Mouse (Mus musculus) embryonic facial prominence, embryonic 15.5 days (tissue): ENCODE results near the gene Atp8b3. TPM values are rescaled to one million over a fixed set of nuclear protein-coding genes. Genes with fewer than 3 reads are reported as not detected.

Experiments used
- ATAC-seq: fragments of 200-750 bp; cut with Nextera tagmentation; 2 replicates; pipeline ENCODE4 v1.8.0; 2017; ENCODE audit warnings: low read depth, moderate TSS enrichment; ENCODE audit not compliant: insufficient number of reproducible peaks, low FRiP score, low TSS enrichment
- H3K27ac ChIP-seq: fragments of 300-500 bp; sonication (generic); replicated peaks from 2 replicates; pipeline ENCODE4 v1.5.1; 2015; ENCODE audit warnings: mild to moderate bottlenecking, inconsistent platforms
- H3K27me3 ChIP-seq: fragments of 300-500 bp; sonication (generic); 2 replicates; pipeline ENCODE4 v1.6.1; 2015; ENCODE audit warnings: inconsistent platforms
- H3K36me3 ChIP-seq: fragments of 300-500 bp; sonication (generic); 2 replicates; pipeline ENCODE4 v1.6.1; 2015; ENCODE audit warnings: mild to moderate bottlenecking, inconsistent platforms
- H3K4me1 ChIP-seq: fragments of 300-500 bp; sonication (generic); 2 replicates; pipeline ENCODE4 v1.6.1; 2015; ENCODE audit warnings: inconsistent platforms
- H3K4me2 ChIP-seq: fragments of 300-500 bp; sonication (generic); replicated peaks from 2 replicates; pipeline ENCODE4 v1.6.1; 2015; ENCODE audit warnings: mild to moderate bottlenecking, inconsistent platforms
- H3K4me3 ChIP-seq: fragments of 300-500 bp; sonication (generic); replicated peaks from 2 replicates; pipeline ENCODE4 v1.5.1; 2015; ENCODE audit warnings: mild to moderate bottlenecking, inconsistent platforms
- H3K9ac ChIP-seq: fragments of 300-500 bp; sonication (generic); 2 replicates; pipeline ENCODE4 v1.6.1; 2015; ENCODE audit warnings: inconsistent platforms
- H3K9me3 ChIP-seq: fragments of 300-500 bp; sonication (generic); replicated peaks from 2 replicates; pipeline ENCODE4 v1.6.1; 2016; ENCODE audit warnings: inconsistent platforms
- WGBS: fragments of 180-500 bp; shearing (Covaris S2); methylation state at CpG from one replicate; pipeline ENCODE4 v1.1.7; 2015; 5-methylcytosine and 5-hydroxymethylcytosine counted together
- polyA plus RNA-seq: library from polyadenylated mRNA; unstranded; fragments of >200 nt; fragmentation: Nextera tagmentation; extraction: Ambion mirVana; gene quantifications from 2 replicates; pipeline ENCODE4 v1.2.1, GENCODE M21; 2015

The Atp8b3 gene
- polyA plus RNA-seq, 1 experiment from 2014 or later, result 0.28 TPM

DNA sequence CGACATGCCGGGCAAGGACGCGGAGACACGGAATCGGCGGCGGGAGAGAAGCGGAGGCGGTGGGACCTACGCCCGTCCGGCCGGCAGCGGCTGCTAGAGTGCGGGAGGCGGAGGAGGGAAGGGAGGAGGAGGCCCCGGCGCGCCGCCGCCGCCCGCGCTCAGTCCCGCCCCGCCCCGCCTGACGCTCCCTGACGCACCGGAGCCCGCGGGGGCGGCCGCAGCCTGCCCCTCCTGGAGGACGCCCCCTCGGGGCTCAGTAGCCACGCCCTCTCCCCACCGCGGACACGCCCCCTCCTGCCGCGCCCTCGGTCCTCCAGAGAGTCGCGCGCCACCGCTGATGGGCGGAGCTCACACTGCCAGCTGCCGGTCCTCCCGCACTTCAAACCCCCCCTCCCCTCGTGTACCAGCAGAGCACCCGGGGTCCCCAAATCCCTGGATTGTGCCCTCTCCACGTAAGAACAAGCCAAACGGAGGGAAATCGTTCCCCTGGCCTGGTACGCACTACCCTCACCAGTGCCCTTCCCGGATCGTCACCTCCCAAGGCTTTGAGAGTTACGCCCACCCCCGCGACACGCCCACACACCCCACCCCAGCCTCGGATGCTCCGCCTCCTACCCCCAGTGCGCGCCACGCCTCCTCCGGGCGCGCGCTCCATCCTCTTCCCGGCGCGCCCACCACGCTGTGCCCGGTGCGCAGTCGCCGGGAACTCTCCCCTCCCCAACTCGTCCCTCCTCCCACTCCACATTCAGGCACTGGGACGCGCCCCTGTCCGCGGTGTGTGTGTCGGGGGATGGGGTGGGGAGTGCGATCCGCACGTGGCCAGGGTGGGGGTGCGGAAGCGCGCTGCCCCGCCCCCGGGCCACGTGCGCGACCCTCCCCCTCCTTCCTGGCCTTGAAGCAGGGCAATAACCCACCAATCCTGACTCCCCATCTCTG is 38.5 kb upstream of the Atp8b3 start, which contains the start of gene Klf16:
Gene Klf16, minus strand, starts transcription at position 127 of the 936 bp plus-strand sequence.
- no peaks in the 10 kb centered on the region for H3K9me3 ChIP-seq
- no peaks in the 10 kb centered on the region for H3K27me3 ChIP-seq
- peak within 1 kb of the TSS; percentile 94 for H3K4me2 ChIP-seq
- under 1% methylated on average over 83 of the region's 97 CpGs for WGBS
- peak within 1 kb of the TSS; percentile 85 for H3K4me3 ChIP-seq
- peak within 1 kb of the TSS; percentile 65 for H3K9ac ChIP-seq
- ATAC-seq, result peak; percentile 84
- H3K36me3 ChIP-seq, result peaks cover 4% of the 10 kb centered on the region; the same call in 1 of the 2 replicates
- peak within 1 kb of the TSS; percentile 96 for H3K27ac ChIP-seq
- H3K4me1 ChIP-seq, result peaks cover 50% of the 10 kb centered on the region

DNA sequence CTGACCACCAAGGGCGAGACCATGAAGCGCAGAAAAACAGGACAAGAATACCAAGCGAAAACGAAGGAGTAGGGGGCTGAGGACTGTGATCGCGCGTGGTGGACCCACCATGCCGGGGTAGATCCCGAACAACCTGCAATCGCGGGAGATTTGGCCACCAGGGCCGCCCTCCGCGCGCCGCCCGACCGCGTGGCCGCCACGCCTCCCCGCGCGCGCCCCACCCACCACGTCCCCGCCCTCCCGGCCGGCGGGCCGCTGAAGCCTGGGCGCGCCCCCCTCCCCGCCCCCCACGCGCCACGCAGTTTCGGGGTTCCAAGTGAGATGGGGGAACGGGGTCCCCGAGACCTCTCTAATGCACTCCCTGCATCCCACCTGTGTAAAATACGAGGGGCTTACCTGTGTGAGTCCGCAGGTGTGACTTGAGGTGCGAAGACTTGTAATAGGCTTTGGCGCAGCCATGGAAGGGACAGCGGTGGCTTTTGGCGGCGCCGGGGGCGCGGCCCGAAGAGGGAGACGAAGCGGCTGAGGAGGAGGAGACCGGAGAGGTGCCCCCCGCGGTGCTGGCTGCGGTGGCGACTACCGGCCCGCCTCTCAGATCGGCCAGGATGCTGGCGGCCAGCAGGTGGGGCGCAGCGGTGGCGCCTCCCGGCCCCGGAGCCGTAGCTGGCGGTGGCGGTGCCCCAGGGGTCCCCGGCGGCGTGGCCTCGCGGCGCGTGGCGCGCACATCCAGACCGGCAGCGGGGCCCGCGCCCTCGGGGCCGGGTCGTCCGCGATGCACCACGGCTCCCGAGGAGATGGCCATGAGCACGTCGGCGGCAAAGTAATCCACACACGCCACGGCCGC is 37.6 kb upstream of the Atp8b3 start:
- peaks cover 59% of the 10 kb centered on the region for H3K4me1 ChIP-seq
- ATAC-seq, result no peak; the same call in 1 of the 2 replicates
- WGBS, result under 1% methylated on average over 87 of the region's 96 CpGs
- H3K27ac ChIP-seq, result peak overlapping the region; percentile 96
- H3K36me3 ChIP-seq, result peaks cover 3% of the 10 kb centered on the region; the same call in 1 of the 2 replicates
- H3K4me3 ChIP-seq, result peak overlapping the region; percentile 85
- H3K9me3 ChIP-seq, result no peaks in the 10 kb centered on the region
- H3K27me3 ChIP-seq, result no peaks in the 10 kb centered on the region
- H3K9ac ChIP-seq, result peak overlapping the region; percentile 65
- H3K4me2 ChIP-seq, result peak overlapping the region; percentile 94

DNA sequence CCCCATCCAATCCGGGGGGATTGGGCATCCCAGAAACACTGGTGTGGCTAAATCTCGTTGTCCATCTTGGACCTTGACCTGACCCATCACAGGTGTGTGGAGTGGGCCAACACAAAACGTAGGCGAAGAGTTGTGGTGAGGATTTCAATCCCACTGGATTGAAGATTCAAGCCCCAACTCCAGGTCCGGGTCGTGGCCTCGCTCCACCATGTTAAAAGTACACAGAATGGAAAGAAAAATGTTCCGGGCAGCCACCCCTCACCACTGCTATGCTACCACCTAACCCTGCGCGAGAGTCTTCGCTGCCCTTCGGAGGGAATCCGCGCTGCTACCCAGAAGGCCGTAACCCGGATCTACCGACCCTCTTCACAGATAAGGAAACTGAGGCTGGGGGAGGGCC is 37.0 kb upstream of the Atp8b3 start:
- Histone ChIP-seq H3K4me2 (peak overlapping the region; percentile 94), H3K27ac (no peak overlapping the region), H3K27me3 (no peaks in the 10 kb centered on the region), H3K9ac (peak overlapping the region; percentile 65), H3K9me3 (no peaks in the 10 kb centered on the region), H3K4me1 (peaks cover 66% of the 10 kb centered on the region), H3K36me3 (no peaks in the 10 kb centered on the region), H3K4me3 (peak overlapping the region; percentile 85)
- ATAC-seq, result no peak
- 11% methylated on average over 17 of the region's 17 CpGs for WGBS

DNA sequence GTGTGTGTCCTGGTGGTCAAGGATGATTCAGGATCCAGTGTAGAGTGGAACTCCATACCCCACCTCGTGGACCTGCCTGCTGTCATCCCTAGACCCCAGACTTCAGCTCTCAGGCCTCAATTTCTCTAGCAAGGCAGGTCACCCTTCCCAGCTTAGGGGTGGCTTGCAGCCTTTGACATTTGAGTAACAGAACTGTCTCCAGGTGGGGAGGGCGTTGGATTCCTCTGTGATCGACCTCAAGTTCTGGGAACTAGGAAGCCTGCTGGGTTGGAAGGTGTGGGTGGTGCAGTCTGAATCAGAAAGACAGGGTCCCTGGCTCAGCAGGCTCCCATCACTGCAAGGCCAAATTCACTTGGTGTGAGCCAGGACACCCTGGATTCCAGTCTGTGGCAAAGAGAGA is 36.0 kb upstream of the Atp8b3 start:
- ATAC-seq, result no peak
- peak overlapping the region; percentile 85; the same call in 1 of the 2 replicates for H3K4me3 ChIP-seq
- H3K27me3 ChIP-seq, result no peaks in the 10 kb centered on the region
- H3K9ac ChIP-seq, result no peak overlapping the region
- no peaks in the 10 kb centered on the region for H3K9me3 ChIP-seq
- H3K27ac ChIP-seq, result no peak overlapping the region
- H3K4me1 ChIP-seq, result peaks cover 76% of the 10 kb centered on the region
- 67% methylated on average over 3 of the region's 3 CpGs for WGBS
- H3K4me2 ChIP-seq, result peak overlapping the region; percentile 94; the same call in 1 of the 2 replicates
- H3K36me3 ChIP-seq, result no peaks in the 10 kb centered on the region

DNA sequence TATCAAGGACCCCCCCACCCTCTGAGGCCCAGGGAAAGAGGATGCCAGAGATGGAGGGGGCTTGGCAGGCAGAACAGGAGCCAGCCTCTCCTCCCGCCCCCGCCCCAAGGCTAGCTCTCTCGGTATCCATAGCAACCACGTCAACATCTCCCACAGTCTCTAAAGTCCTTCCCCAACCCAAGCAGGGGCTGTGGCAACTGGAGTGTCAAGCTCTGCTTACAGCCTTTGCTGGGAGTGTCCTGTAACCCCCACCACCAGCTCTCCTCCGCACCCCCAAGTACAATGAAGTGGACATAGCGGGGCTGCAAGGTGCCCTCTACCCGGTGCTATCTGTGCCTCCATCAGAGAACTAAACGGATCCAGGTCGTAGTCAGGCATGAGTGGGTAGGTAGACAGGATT is 35.0 kb upstream of the Atp8b3 start:
- 60% methylated on average over 9 of the region's 9 CpGs for WGBS
- Histone ChIP-seq H3K4me2 (no peak overlapping the region), H3K9ac (no peak overlapping the region), H3K27me3 (no peaks in the 10 kb centered on the region), H3K9me3 (no peaks in the 10 kb centered on the region), H3K4me1 (peaks cover 74% of the 10 kb centered on the region), H3K36me3 (no peaks in the 10 kb centered on the region), H3K4me3 (no peak overlapping the region), H3K27ac (no peak overlapping the region)
- ATAC-seq, result no peak

DNA sequence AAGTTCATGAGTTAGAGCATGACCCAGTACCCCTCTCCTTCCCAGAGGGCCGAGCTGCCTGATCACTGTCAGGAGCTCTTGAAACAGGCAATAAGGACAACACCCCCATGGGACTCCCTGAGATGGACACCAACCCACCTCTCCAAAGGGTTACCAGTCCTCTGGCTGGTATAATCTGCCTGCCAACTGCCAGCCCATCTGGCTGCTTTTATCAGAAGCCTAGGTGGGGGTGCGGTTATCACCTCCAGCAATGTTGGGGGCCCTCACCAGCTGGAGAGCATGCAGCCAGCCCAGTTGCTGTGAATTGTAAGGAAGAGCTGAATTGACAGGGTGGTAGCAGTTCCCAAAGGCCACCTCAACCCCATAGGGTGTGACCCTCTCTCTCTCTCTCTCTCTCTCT is 33.6 kb upstream of the Atp8b3 start:
- 64% methylated on average over 2 of the region's 2 CpGs for WGBS
- Histone ChIP-seq H3K27ac (no peak overlapping the region), H3K4me2 (no peak overlapping the region), H3K9me3 (no peaks in the 10 kb centered on the region), H3K27me3 (no peaks in the 10 kb centered on the region), H3K4me1 (peaks cover 63% of the 10 kb centered on the region), H3K9ac (no peak overlapping the region), H3K36me3 (peaks cover 8% of the 10 kb centered on the region; the same call in 1 of the 2 replicates), H3K4me3 (no peak overlapping the region)
- ATAC-seq, result no peak

DNA sequence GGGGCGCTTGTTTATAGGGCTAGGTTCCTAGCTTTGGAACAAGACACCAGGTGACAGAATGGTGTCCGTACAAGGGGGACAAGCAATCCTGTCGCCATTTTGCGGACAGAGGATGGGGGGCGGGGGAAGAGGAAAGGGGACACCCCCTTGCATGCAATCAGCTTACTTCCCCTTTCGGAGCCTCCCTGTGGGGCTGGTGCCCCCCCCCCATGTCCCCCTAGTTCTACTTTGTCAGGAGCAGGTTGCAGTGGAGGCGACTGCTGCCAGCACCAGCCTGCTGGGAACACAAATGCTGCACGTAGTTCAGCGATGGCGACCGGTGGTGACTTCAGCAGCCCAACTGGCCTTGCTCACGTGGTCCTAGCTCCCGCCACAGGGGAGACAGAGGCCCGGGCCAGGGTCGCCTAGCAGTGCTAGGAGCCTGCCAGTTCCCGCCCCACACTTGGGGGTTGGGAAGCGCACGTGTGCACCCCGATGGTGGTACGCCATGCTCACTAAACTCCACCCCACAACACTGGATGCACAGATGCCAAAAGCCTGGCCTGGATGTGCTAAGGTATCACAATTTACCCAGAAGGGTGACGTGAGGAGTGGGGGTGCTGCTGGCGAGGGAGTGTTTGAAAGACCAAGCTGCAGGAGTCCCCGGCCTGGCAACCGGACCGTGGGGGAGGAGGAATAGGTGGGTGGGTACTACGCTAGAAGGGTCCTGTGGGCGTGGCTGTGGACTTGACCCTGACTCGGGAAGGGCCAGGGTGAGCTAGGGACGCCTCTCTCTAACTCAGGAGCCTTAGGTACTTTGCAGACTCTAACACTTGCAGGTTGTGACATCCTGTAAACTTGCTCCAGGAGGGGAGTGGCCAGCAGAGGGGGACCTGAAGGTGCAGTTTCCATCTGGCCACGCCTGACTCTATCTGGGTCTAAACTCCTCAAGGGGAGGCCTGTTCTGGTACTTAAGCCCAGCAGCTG is 32.2 kb upstream of the Atp8b3 start:
- H3K9ac ChIP-seq, result no peak overlapping the region
- peak overlapping the region; percentile 19 for H3K4me3 ChIP-seq
- H3K27ac ChIP-seq, result peak overlapping the region; percentile 4; the same call in 1 of the 2 replicates
- peaks cover 71% of the 10 kb centered on the region for H3K4me1 ChIP-seq
- H3K36me3 ChIP-seq, result peaks cover 8% of the 10 kb centered on the region; the same call in 1 of the 2 replicates
- no peaks in the 10 kb centered on the region for H3K27me3 ChIP-seq
- no peaks in the 10 kb centered on the region for H3K9me3 ChIP-seq
- ATAC-seq, result no peak
- peak overlapping the region; percentile 37 for H3K4me2 ChIP-seq
- 23% methylated on average over 30 of the region's 30 CpGs for WGBS

DNA sequence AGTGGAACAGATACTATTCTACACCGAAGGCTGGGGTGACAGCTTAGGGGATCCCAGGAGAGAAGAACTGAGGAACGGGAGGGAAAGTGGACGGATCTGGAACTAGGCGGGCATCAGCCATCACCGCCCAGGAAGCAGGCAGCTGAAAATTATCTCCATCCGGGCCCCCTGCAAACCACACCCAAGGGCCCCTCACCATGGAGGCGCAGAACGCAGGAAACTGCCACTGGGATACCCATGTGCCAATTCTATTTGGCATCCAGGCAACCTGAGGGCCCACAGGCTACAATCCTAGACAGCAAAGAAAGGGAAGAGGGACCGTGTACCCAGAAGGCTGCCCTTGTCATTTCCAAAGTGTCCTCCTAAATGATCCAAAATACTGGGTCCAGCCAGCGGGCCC is 31.5 kb upstream of the Atp8b3 start:
- H3K4me2 ChIP-seq, result no peak overlapping the region
- H3K27ac ChIP-seq, result no peak overlapping the region; the same call in 1 of the 2 replicates
- peaks cover 12% of the 10 kb centered on the region; the same call in 1 of the 2 replicates for H3K36me3 ChIP-seq
- no peak overlapping the region for H3K9ac ChIP-seq
- ATAC-seq, result no peak
- peaks cover 66% of the 10 kb centered on the region for H3K4me1 ChIP-seq
- H3K4me3 ChIP-seq, result no peak overlapping the region
- H3K9me3 ChIP-seq, result no peaks in the 10 kb centered on the region
- 87% methylated on average over 10 of the region's 10 CpGs for WGBS
- H3K27me3 ChIP-seq, result no peaks in the 10 kb centered on the region

DNA sequence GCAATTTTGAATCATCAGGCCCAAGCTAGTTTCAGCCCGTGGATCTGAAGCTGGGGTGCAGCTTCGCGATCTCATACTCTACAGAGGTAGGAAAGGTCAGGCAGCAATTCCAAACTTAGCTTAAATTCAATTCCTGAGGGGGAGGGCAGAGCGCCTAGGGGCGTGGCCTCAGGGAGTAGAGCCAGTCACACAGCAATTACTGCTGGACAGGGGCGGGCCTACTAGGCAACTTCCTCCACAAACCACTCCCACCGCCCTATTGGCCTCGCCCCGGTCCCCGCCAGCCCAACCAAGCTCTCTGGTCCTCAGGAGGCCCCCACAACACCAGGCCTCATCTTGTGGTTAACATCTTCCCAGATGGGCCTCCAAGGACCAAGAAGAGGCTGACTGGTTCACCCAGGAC is 30.7 kb upstream of the Atp8b3 start:
- Histone ChIP-seq H3K9ac (no peak overlapping the region), H3K9me3 (no peaks in the 10 kb centered on the region), H3K27me3 (no peaks in the 10 kb centered on the region), H3K4me2 (no peak overlapping the region), H3K4me3 (no peak overlapping the region), H3K36me3 (peaks cover 12% of the 10 kb centered on the region; the same call in 1 of the 2 replicates), H3K27ac (no peak overlapping the region), H3K4me1 (peaks cover 58% of the 10 kb centered on the region)
- ATAC-seq, result no peak
- 31% methylated on average over 10 of the region's 10 CpGs for WGBS

DNA sequence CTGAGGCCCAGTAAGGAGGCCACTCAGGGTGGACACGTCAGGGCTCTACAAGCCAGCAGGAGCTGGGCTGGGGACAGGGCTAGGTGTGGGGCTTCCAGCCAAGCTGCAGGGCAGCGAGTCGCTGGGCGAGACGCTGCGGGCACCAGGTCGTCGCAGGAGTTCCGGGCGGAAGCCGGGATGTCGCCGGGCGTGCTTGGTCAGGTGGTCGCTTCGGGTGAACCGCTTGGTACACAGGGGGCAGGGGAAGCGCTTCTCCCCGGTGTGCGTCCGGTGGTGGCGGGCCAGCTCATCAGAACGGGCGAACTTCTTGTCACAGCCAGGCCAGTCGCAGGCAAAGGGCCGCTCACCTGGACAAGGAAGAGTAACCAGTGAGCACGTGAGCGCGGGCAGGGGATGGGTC is 30.0 kb upstream of the Atp8b3 start:
- ATAC-seq, result no peak
- Histone ChIP-seq H3K36me3 (peaks cover 12% of the 10 kb centered on the region; the same call in 1 of the 2 replicates), H3K4me3 (no peak overlapping the region), H3K4me1 (peaks cover 51% of the 10 kb centered on the region), H3K27ac (no peak overlapping the region), H3K27me3 (no peaks in the 10 kb centered on the region), H3K9me3 (no peaks in the 10 kb centered on the region), H3K9ac (no peak overlapping the region), H3K4me2 (no peak overlapping the region)
- 95% methylated on average over 29 of the region's 29 CpGs for WGBS
